Mouse (Mus musculus): ENCODE measurements around the gene Aplp1. TPM values are rescaled to one million over a fixed set of nuclear protein-coding genes. Genes with fewer than 3 reads are reported as not detected.

Gene Aplp1
- polyA plus RNA-seq, 1 experiment: 9.5 TPM

DNA sequence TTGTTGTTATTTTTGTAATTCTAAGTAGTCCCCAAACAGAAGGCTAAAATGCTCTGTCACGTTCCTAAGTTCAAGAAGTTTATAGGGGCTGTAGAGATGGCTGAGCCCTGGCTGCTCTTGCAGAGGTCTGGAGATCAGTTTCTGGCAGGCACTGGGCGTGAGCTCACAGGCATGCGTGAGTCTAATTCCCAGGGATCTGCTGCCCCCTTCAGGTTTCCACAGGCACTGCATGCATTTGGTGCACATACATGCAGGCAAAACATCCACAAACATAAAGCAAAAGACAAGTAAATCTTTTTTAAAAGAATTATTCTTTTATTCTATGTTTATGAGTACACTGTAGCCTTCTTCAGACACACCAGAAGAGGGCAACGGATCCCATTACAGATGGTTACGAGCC, 27.1 kb upstream of the Aplp1 start:
- TF ChIP-seq CTCF (IDR thresholded peaks at IDR 0.05; ENCODE audit: insufficient read depth, low read length): peak; percentile 44; the same call in 1 of the 2 replicates
- TF ChIP-seq POLR2A (IDR thresholded peaks at IDR 0.05; ENCODE audit: borderline replicate concordance, extremely low read depth, low read depth, low read length): no peak
- no peak overlapping the region for H3K4me3 ChIP-seq (replicated peaks; ENCODE audit: extremely low read depth, low read depth, low read length)
- WGBS: 41% methylated on average over 5 of the region's 5 CpGs
- H3K4me1 ChIP-seq (ENCODE audit: control insufficient read depth, insufficient read depth, low read length): no peaks in the 10 kb centered on the region
- peak; percentile 12 for DNase-seq

- no peak for DNase-seq
- no peak overlapping the region for H3K4me3 ChIP-seq (replicated peaks; ENCODE audit: extremely low read depth, low read depth, low read length)
- no peak for TF ChIP-seq POLR2A (IDR thresholded peaks at IDR 0.05; ENCODE audit: borderline replicate concordance, extremely low read depth, low read depth, low read length)
- no peak for TF ChIP-seq CTCF (IDR thresholded peaks at IDR 0.05; ENCODE audit: insufficient read depth, low read length)
- 20% methylated on average over 6 of the region's 6 CpGs for WGBS
- no peaks in the 10 kb centered on the region for H3K4me1 ChIP-seq (ENCODE audit: control insufficient read depth, insufficient read depth, low read length)
Observed at GRCm38 (mm10) chr7:30464816-30465300, 19.5 kb upstream of the Aplp1 start.

- no peak for DNase-seq
- Histone ChIP-seq H3K4me3 (replicated peaks; ENCODE audit: extremely low read depth, low read depth, low read length) (no peak overlapping the region), H3K4me1 (ENCODE audit: control insufficient read depth, insufficient read depth, low read length) (no peaks in the 10 kb centered on the region)
- TF ChIP-seq CTCF (IDR thresholded peaks at IDR 0.05; ENCODE audit: insufficient read depth, low read length): no peak
- TF ChIP-seq POLR2A (IDR thresholded peaks at IDR 0.05; ENCODE audit: borderline replicate concordance, extremely low read depth, low read depth, low read length): no peak
- WGBS: 16% methylated on average over 4 of the region's 4 CpGs
Observed at GRCm38 (mm10) chr7:30463996-30464395, 18.7 kb upstream of the Aplp1 start.

GRCm38 (mm10) chr7:30463568-30463967, 18.2 kb upstream of the Aplp1 start:
- DNase-seq: no peak
- 32% methylated on average over 7 of the region's 7 CpGs for WGBS
- H3K4me3 ChIP-seq (replicated peaks; ENCODE audit: extremely low read depth, low read depth, low read length): no peak overlapping the region
- no peaks in the 10 kb centered on the region for H3K4me1 ChIP-seq (ENCODE audit: control insufficient read depth, insufficient read depth, low read length)
- no peak for TF ChIP-seq CTCF (IDR thresholded peaks at IDR 0.05; ENCODE audit: insufficient read depth, low read length)
- no peak for TF ChIP-seq POLR2A (IDR thresholded peaks at IDR 0.05; ENCODE audit: borderline replicate concordance, extremely low read depth, low read depth, low read length)

- no peaks in the 10 kb centered on the region for H3K4me1 ChIP-seq (ENCODE audit: control insufficient read depth, insufficient read depth, low read length)
- H3K4me3 ChIP-seq (replicated peaks; ENCODE audit: extremely low read depth, low read depth, low read length): no peak overlapping the region
- DNase-seq: no peak
- TF ChIP-seq CTCF (IDR thresholded peaks at IDR 0.05; ENCODE audit: insufficient read depth, low read length): no peak
- no peak for TF ChIP-seq POLR2A (IDR thresholded peaks at IDR 0.05; ENCODE audit: borderline replicate concordance, extremely low read depth, low read depth, low read length)
- 36% methylated on average over 6 of the region's 6 CpGs for WGBS
Observed at GRCm38 (mm10) chr7:30459484-30459883, 14.1 kb upstream of the Aplp1 start.

- DNase-seq: no peak
- no peaks in the 10 kb centered on the region for H3K4me1 ChIP-seq (ENCODE audit: control insufficient read depth, insufficient read depth, low read length)
- 6% methylated on average over 16 of the region's 16 CpGs for WGBS
- no peak for TF ChIP-seq POLR2A (IDR thresholded peaks at IDR 0.05; ENCODE audit: borderline replicate concordance, extremely low read depth, low read depth, low read length)
- TF ChIP-seq CTCF (IDR thresholded peaks at IDR 0.05; ENCODE audit: insufficient read depth, low read length): no peak
- no peak within 1 kb of the TSS for H3K4me3 ChIP-seq (replicated peaks; ENCODE audit: extremely low read depth, low read depth, low read length)
Observed at GRCm38 (mm10) chr7:30457629-30458330, 12.4 kb upstream of the Aplp1 start, which contains the start of the genes Kirrel2 and Nphs1. Gene Kirrel2, minus strand, starts transcription at chr7:30457690. Gene Nphs1, plus strand, starts transcription at chr7:30458315.

DNA sequence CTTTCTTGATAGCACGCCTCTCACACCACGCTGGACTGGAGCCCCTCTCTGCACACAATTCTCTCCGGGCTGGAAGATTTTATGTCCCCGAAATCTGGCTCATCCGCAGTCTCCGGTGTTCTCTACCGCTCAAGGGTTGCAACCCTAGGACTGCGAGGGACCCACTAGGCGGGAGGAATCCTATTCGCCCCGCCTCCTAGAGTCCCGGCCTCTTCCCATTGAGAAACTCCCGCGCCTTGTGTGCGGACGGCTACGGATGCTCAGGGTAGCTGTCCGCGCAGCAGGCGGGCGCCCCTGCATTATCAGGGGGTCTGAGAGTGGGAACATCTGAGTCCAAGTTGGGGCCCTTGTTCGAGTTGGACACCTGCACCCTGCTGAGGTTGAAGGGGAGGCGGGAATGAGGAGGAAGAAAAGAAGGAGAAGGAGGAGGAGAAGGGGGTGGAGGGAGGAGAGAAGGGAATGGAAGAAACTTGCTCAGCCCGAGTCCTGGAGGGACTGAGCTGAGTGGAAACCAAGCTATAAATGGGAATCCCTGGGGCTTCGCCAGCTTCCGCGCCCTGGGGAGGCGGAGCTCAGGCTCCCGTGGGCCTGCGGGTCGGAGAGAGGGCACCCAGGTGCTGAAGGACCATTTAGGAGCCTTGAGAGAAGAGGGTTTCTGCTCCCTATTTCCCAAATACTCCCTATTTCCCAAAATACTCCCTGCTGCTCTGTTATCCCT, 11.7 kb upstream of the Aplp1 start:
- DNase-seq: no peak
- TF ChIP-seq POLR2A (IDR thresholded peaks at IDR 0.05; ENCODE audit: borderline replicate concordance, extremely low read depth, low read depth, low read length) (no peak), CTCF (IDR thresholded peaks at IDR 0.05; ENCODE audit: insufficient read depth, low read length) (no peak)
- H3K4me1 ChIP-seq (ENCODE audit: control insufficient read depth, insufficient read depth, low read length): no peaks in the 10 kb centered on the region
- 1% methylated on average over 31 of the region's 31 CpGs for WGBS
- H3K4me3 ChIP-seq (replicated peaks; ENCODE audit: extremely low read depth, low read depth, low read length): no peak overlapping the region

- no peaks in the 10 kb centered on the region for H3K4me1 ChIP-seq (ENCODE audit: control insufficient read depth, insufficient read depth, low read length)
- TF ChIP-seq POLR2A (IDR thresholded peaks at IDR 0.05; ENCODE audit: borderline replicate concordance, extremely low read depth, low read depth, low read length) (no peak), CTCF (IDR thresholded peaks at IDR 0.05; ENCODE audit: insufficient read depth, low read length) (no peak)
- 5% methylated on average over 9 of the region's 9 CpGs for WGBS
- DNase-seq: no peak
- H3K4me3 ChIP-seq (replicated peaks; ENCODE audit: extremely low read depth, low read depth, low read length): no peak overlapping the region
Observed at GRCm38 (mm10) chr7:30456487-30456886, 11.2 kb upstream of the Aplp1 start.

GRCm38 (mm10) chr7:30454259-30454658, 8.9 kb upstream of the Aplp1 start:
- no peak for DNase-seq
- TF ChIP-seq POLR2A (IDR thresholded peaks at IDR 0.05; ENCODE audit: borderline replicate concordance, extremely low read depth, low read depth, low read length) (no peak), CTCF (IDR thresholded peaks at IDR 0.05; ENCODE audit: insufficient read depth, low read length) (no peak)
- WGBS: 18% methylated on average over 6 of the region's 6 CpGs
- Histone ChIP-seq H3K4me3 (replicated peaks; ENCODE audit: extremely low read depth, low read depth, low read length) (no peak overlapping the region), H3K4me1 (ENCODE audit: control insufficient read depth, insufficient read depth, low read length) (no peaks in the 10 kb centered on the region)

All from lung, adult 2 months (tissue).